Mouse (Mus musculus) retina, postnatal 1 day (tissue): Measurements from ENCODE around the gene Plekha6.

Experiments
- DNase-seq: peaks from one replicate; pipeline ENCODE4 v3.0.0-alpha.2; 2012

Plekha6 gene

DNA sequence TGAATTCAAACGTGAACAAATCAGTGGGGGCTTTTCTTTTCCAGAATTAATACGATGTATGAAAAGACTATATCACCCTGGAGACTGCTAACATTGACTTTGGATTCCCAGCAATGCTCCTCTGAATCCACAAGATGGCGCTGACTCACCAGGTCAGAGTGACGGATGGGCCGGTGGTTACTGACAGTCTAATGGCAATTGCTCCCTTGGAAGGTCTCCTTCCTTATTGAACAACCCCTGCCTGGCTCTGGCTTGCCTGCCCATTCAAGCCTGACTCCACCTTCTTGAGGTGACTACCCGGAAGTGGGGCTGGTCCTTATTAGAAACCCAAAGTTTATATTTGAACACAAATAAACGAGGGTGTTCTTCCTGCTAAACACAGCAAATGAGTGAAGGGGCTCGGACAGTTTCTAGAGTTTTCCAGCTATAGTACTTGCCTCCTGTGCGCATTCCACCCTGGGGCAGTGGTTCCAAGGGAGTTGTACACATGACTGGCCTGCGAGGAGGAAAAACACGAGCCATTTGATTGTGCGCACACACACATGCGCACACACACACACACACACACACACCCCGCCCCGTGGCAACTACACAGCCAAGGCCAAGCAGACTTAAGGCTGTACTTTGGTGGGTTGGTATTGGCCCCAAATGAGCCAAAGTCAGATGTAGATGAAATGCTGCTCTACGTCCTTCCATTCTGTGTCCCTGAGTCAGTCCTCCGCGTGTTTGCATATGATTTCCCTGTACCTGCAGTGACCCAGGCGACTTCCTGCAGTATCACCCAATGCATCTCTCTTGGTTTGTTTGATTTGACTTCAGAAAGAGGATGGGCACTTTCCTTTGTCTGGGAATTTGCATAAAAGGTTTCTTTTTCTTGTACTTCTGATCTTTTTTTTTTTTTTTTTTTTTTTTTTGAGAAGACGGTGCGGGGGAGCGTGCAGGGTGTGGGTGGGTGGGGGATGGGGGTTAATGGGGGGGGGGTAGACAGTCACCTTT, 17.7 kb upstream of the Plekha6 start:
- DNase-seq = peak; percentile 77

DNA sequence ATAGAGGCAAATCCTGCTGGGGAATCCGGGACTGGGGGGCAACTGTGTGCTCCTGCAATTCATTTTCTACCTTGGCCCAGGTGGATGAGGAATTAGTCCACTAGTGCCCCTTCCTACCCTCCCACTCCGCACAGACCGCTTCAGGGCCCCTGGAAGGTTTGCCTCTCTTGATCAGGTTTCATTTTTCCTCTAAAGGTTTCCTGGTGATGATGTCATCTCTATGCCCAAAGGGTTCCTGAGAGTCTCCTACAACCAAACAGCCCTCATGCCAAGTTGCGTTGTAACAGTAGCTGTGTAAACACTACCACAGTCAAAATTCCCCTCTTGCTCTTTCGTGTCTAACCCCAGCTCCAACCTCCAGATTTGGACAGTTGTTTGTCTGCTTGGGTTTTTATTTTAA, 16.7 kb upstream of the Plekha6 start:
- DNase-seq = no peak

DNA sequence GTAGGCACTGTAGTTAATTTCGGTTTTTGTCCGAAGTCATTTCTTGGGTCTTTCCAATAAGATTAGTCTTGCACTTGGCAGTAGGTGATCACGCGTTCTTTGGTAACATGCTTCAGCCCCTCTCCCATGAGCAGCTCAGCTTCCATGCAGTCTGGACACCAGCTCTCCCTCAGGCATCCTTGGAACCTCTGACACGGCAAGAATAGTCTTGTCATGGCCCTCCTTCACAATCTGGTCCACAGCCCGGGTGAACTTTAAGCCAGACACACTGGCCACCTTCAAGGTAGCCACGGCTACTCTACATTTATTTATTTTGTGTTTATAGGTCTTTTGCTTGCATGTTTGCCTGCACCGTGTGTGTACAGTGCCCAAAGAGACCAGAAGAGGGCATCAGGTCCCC, 15.9 kb upstream of the Plekha6 start:
- DNase-seq = no peak

DNA sequence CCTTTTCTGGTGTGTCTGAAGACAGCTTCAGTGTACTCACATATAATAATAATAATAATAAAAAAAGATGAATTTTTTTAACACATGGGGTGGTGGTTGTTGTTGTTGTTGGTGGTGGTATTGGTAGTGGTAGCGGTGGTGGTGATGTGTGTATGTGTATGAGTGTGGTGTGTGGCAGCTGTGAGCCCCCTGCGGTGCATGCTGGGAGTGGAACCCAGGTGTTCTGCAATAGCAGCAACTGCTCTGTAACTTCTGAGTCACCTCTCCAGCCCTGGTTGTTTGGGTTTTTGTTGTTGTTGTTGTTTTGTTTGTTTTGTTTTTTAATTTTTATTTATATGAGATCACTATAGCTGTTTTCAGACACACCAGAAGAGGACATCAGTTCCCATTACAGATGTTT, 13.5 kb upstream of the Plekha6 start:
- no peak for DNase-seq

DNA sequence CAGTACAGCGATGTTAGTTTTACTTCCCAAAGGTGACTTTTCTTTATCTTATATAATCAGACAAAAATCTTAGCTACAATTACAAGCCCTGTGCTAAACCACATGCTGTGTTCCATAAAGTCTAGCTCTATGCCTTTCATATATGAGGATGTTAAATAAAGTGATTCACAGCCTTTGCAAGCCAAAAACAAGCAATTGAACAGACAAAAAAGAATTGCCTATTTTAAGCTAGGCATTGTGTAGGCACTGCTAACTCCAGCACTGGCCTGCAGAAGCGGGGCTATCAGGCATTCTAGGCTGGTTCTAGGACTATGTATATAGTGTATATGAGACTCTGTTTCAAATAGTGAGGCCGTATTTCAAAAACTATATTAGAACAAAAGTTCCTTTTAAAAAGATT, 11.8 kb upstream of the Plekha6 start:
- DNase-seq = no peak

DNA sequence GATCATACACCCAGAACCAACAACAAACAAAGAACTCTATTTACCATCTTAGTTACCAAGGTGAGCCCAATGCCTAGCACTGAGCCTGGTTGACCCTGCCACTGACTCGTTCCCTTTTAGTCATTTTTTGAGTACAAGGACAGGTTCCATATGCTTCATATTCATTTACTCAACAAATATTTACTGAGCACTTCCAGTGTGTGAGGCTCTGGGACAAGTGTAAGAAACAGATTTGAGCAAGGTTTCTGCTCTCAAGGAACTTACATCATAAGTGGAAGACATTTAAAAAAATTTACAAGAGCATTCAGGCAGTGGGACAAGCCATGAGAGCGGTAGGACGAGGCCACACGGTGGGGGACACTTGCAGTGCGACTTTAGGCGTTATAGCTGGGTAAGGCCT, 8.7 kb upstream of the Plekha6 start:
- no peak for DNase-seq

DNA sequence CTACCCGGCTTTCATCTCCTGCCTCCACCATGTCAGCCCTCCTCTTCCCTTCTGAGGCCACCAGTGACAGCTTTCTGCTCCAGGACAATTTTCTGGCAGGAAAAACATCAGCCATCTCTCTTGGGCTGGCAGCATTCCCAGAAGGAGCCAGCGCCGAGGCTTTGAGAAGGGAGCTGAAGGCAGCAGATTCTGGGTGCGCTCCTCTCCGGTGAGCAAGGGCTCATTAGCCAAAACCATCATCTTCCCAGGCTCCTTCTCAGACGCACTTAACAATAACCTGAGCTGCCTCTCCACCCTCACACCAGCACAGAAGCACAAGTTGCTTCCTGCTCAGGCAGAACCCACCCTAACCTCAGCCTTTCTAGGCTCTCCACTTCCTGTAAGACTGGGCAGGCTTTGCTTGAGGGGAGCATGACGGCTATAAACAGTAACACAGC, 4.9 kb upstream of the Plekha6 start:
- no peak for DNase-seq

DNA sequence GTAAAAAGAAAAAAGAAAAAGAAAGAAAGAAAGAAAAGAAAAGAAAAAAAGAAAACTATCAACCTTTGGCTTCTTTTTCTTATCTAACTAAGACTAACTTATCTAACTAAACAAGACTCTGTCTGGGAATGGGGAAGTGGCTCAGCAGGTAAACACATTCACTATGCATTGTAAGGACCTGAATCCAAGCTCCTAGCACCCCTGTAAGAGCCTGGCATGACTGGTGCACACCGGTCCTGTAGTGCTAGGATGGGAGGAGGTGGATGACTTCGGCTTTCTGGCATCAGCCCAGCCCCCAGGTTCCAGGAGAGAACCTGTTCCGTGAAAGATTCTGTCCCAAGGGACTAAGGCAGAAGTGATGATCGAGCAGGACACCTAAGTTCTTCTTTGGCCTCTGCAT, 2.5 kb upstream of the Plekha6 start:
- DNase-seq = no peak

DNA sequence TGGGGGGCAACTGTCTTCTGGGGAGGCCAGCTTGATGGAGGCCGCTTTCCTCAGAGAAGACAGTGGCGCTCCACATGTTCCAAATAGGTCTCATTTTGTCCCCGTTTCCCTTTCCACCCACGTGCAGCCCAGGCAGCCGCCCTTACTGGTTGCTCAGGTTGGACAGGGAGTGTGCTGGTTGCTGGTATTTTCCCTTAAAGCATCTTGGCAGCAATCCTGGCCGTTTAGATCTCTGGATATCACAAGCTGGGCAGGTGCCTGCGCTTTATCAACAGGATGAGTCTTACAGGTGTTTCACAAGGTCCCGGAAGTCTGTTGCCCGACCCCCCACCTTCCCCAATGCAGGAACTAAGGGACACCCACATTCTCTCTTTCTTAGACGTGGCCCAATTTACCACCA, 2.0 kb upstream of the Plekha6 start:
- no peak for DNase-seq

DNA sequence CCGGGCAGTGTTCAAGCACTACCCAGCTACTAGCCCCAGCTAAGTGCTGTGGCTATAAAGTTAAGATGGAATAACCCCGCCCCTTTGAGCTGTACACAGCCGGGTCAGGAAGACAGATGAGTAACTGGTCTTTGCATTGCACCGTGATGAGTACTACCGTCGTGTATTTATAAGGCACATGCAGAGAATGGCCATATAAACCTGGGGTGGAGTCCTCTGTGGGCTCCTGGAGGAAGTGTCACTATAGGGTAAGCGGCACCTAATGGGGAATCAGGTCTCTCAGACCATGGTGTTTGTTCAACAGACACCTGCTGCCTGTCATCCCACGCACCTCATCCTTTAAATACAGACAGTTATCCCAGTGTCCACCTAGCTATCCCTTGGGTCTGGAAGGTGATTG, 1.0 kb upstream of the Plekha6 start:
- DNase-seq = no peak

DNA sequence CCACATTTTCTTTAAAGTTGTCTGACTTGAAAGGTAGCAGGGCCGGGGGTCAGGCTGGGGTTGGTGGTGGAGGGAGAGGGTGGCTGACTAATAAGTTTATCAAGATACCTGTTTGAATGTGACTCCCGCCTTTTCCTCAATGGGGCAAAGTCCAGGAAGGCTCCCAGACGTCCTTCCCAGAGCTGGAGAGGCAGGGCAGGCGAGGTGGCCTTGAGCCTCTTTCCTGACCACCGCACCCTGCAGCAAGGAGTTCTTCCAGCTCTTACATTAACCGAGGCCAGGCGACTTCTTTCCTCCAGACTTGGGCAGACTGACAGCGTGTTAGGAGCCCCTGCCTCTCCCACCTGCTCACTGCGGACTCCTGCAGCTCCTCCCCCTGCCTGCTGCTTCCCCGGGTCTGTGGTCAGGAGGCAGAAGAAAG, 591 bp downstream of the Plekha6 start:
- no peak for DNase-seq

DNA sequence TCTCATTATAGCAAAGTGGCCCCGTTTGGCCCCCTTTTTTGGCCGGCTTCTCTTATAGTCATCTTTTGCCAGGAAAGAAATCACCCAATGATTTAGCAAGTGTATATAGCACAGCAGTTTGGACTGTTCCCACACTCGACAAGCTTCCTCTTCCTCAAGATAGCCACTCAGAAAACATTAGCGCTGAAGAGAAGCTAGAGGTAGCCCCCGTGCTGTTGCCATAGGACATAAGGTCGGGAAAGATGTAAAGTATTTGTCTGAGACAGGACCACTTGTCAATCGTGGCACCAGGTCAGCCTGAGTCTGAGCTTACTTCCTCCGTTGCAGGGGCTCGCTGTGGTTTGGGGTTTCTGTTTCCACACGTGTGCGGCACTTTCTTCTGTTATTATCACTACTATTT, 1.1 kb downstream of the Plekha6 start:
- DNase-seq = no peak

DNA sequence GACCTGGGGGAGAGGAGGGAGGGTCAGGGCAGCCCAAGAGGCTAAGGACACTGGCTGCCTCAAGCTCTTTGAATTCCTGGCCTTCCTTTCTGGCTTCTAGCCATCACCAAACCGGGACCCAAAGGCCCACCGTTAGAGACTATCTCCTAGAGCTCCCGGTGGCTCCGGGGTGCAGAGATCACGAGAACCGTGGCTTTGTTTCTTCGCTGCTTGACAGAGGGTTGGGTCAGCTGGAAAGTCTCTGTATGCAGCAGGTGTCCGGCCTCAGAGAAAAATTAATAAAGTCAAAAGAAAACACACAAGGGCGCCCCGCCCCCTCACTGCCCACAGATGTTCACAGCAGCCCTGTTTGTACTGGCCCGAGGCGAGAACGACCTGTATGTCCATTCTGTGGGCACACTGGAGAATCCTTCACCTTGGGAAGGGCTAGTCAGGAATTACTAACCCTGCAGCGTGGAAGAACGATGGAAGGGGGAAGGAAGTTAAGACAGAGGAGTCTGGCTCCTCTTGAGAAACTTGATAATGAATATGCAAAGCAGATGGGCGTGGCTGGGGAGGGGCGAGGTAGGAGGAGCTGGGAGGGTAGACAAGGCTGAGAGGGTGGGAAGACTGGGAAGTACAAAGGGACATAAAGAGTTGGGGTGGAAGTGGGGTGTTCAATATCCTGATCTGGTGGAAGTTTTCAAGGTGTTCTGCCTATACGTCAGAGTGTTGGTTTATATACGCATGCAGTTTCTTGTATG, 4.5 kb downstream of the Plekha6 start:
- DNase-seq = no peak

DNA sequence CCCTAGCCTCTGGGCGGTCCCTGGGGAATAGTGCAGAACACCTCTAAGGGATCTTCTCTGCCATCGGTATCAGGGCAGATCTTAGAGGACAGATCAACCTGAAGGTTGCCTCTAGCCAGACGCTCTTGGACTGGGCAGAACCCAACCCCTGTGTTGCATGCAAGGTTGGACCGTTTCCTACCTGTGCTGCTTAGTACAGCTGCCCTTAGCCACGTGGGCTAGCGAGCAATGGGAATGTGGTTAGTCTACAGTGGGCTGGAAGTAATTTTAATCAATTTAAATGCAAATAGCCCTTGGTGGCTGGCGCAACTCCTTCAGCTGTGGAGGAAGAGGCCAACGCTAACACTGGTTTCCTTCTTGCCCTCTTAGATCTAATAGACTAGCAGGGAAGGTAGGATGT, 6.2 kb downstream of the Plekha6 start:
- no peak for DNase-seq

DNA sequence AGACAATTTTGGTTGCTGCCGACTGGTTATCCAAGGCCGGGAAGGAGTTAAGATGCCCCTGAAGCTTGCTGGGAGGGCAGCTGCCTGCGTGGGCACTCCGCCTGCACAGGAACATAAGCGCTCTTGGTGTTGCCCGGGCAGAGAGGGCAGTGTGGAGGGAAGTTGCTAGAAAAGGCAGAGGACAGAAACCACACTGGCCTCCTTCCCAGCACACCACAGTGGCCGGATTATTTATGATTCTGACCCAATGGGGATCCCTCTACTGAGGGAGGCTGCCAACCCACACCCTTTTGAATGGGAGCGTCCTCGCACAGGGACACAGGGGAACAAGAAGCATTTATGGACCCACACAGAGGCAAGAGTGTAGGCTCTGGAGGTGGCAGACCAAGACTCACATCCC, 7.3 kb downstream of the Plekha6 start:
- DNase-seq = no peak

DNA sequence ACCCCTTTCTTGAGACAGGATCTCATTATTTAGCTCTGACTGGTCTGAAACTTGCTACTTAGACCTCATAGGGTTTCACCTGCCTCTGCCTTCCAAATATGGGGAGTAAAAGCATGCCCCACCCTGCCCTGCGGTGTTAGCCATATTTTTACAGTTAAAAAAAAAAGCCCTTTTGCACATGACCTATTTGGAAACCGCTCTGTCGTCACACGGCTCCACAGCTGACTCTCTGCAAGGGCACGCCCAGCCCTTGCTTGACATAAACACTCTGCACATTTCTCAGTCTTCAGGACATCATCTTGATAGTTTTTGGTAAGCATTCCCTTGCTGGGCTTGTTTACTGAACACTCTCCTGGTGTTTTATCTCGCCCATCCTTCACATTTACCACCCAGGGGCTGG, 11.1 kb downstream of the Plekha6 start:
- DNase-seq = no peak

DNA sequence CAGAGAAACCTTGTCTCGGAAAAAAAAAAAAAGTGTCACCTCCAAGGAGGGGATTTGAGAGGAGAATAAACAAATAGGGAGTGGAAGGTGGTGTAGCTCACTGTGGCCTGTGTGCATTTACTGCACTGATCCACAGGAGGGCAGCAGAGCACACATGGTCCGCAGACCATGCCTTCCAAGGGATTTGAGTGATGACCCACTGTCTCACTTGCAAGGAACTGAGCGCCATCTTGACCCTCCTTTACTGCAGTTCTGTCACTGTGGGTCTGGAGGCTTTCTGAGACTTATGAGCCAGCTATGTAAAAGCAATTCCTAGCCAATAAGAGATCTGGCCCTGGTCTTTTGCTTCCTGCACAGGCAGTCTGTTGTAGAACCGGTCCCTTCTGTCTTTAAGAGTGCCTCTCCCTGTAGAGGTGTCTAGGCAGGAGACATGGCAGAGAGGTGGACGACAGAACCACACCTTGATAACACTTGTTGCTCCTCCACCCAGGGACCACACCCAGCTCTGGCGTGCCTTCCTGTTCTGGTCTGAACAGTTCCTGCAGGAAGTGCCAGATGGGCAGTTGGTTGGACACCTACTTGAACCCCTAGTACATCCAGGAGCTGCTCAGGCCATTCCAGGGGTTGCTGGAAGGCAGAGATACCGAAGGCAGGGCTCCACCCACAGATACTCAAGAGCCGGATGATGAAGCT, 13.6 kb downstream of the Plekha6 start:
- DNase-seq = peak; percentile 84

DNA sequence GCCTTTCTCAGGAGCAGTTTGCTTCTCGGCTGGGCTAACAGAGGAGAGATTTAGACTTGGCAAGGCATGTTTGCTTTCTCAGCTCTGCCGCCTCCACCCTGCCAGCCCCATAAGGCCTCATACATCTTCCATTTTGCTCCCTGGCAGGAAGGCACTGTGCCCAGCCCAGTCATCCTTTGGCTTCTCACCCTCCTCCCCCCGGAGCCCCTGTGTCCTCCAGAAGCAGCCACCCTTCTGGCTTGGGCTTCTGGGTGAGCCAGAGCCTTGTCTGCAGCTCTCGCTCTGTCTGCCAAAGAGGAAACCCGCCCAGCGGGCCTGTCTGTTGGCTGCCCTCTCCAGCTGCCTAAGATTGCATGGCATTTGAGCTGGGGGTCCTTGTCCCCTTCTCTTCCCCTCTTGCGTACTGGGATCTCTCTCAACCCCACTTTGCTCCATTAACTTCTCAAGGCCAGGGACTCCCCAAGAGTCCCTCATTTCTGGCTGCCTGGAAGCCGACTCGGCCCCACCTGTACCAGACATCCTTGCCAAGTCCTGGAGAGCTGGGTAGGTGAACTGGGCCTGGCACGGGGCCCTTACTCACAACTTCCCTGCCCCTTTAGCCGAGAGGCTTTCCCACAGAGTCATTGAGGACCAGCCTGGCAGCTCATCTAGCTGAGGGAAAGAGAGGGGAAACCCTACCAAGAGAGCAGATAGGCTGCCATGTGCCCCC, 14.9 kb downstream of the Plekha6 start:
- no peak for DNase-seq

DNA sequence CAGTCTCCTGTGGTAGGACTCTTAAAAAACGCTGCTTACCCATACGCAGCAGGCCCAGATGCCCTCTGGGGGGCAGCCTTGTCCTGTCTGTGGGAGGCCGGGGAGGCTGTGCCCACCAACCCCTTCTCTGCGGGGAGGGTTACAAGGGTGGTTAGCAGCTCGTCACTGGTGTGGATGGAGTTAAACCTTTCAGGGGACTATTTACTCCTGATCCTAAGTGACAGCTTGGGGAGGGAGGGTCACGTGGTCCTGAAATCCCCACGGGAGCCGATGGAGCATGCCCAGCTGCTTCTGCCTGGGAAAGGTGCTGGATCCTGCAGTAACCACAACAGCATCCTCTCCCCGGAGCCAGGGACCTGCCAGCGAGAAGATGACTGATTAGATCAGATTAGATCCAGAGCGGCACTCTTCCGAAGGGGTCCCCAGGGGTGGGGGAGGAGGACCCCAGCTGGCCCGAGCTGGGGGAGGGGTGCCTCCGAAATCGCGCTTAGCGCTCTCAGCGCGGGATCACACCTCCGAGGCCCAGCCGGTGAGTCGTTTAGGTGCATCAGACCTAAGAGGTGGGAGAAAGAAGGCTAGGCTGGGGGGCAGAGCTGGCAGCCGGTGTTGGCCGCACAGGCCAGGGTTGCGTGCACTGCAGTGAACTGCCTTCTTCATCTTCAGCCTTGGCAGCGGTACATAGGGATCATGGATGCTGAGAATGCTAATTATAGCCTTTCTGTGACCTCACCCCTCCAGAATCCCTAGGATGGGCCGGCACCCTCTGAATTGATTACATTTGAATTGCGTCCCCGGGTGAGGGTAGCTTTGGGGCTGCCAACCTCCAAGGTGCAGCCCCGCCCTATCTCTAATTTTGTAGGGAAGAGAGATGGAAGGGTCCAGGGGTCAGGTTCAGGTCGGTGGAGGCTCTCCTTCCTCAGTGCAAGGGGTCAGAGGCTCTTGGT, 17.3 kb downstream of the Plekha6 start:
- DNase-seq = peak; percentile 96

DNA sequence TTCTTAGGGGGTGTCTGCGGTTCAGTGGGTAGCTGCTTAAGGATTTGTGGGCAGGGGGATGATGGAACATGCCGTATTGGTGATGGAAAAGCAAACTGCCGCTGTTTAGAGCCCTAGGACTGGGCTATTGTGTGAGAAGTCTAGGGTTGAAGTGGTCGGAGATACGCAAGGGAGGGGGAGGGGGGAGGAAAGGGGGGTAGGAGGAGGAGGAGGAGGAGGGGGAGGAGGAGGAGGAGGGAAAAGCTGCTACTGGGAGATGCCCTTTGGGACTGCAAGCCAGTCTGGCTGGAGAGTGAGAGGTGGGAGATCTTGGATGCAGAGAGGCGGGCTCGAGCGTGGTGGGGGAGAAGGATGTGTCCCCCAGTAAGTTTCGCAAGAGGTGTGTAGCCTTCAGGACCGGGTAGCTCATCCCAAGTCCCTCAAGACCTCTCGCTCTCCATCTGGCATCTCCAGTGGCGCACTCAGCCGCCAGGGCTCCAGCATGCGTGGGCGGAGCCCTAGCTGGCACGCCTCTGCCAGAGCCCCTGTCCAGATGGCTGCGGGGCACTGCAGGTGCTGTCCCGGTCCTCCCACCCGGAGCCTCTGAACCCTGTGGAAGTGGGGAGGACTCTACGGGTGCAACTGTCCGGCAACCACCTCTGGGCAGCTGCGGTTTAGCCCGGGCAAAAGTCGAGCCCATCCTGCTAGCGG, 18.2 kb downstream of the Plekha6 start:
- DNase-seq = peak; percentile 84

DNA sequence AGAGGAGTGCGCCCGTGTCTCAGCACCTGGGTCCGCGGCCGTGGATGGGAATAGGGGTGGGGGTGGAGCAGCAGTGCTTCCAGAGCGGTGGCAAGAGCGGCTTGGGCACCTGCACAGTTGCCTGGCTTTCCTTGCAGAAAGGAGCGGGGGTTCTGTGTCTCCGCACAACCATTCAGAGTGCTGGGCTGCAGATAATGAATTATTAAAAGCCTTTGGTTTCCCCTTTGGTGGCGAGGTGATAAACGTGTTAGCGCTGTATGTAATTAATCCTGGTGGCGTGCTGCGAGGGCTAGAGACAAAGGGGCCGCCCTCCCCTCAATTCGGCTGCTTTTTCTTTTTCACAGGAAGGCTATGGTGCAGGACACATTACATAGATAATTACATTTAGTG, 18.7 kb downstream of the Plekha6 start:
- no peak for DNase-seq
